Mouse (Mus musculus) heart, postnatal 14 days (tissue): ENCODE data around the gene Gatad2a. TPM values are rescaled to one million over a fixed set of nuclear protein-coding genes. Genes with fewer than 3 reads are reported as not detected.
A peak's percentile ranks its signal among the peaks of the same experiment; 100 is the strongest.

Source experiments
- DNase-seq, 2 experiments: peaks; one replicate each; pipeline ENCODE4 v3.0.0; 2021 to 2022
- intact Hi-C: fragments of 180-260 bp; cut with DNase I; formaldehyde crosslinking; loops from one replicate; pipeline ENCODE4 v1.15.1; 2025
- total RNA-seq, 2 experiments: library from RNA; stranded (reverse); gene quantifications; 2 replicates each; pipeline ENCODE4 v1.2.3; 2021

Gatad2a gene
- total RNA-seq, 2 experiments from 2014 or later: 41.7 to 41.9 TPM

- intact Hi-C loops: no loop called here
Measured at GRCm38 (mm10) chr8:69882833-69883600, 113.2 kb downstream of the Gatad2a start.

GRCm38 (mm10) chr8:69882021-69882756 lies 114.0 kb downstream of the Gatad2a start:
- intact Hi-C loops: no loop called here
- DNase-seq: peak; percentile 72 to 74

More at GRCm38 (mm10) chr8:69882833-69883600, 113.2 kb downstream of the Gatad2a start:
- no peak for DNase-seq

- no peak for DNase-seq
- intact Hi-C loops: no loop called here
Measured at GRCm38 (mm10) chr8:69881261-69881865, 114.8 kb downstream of the Gatad2a start.

GRCm38 (mm10) chr8:69880841-69881240 lies 115.3 kb downstream of the Gatad2a start:
- intact Hi-C loops: no loop called here
- DNase-seq: no peak

- intact Hi-C loops: no loop called here
- DNase-seq: no peak
Measured at GRCm38 (mm10) chr8:69879678-69880077, 116.5 kb downstream of the Gatad2a start.

- intact Hi-C loops: no loop called here
Measured at GRCm38 (mm10) chr8:69877992-69878391, 118.2 kb downstream of the Gatad2a start.

GRCm38 (mm10) chr8:69877396-69877795 lies 118.8 kb downstream of the Gatad2a start:
- intact Hi-C loops: no loop called here
- no peak for DNase-seq

More at GRCm38 (mm10) chr8:69877992-69878391, 118.2 kb downstream of the Gatad2a start:
- no peak for DNase-seq

- intact Hi-C loops: no loop called here
- no peak for DNase-seq
Measured at GRCm38 (mm10) chr8:69876967-69877366, 119.2 kb downstream of the Gatad2a start.

- intact Hi-C loops: no loop called here
- DNase-seq: no peak
Measured at GRCm38 (mm10) chr8:69876097-69876496, 120.1 kb downstream of the Gatad2a start.

GRCm38 (mm10) chr8:69874654-69875053 lies 121.5 kb downstream of the Gatad2a start:
- no peak for DNase-seq
- intact Hi-C loops: loop anchor here (2.0 to 5.0 kb wide), 2 partner anchors 14 to 43 kb away; no protein-coding TSS in a partner anchor

GRCm38 (mm10) chr8:69874155-69874554 lies 122.0 kb downstream of the Gatad2a start:
- intact Hi-C loops: loop anchor here (2.0 to 5.0 kb wide), 2 partner anchors 15 to 43 kb away; no protein-coding TSS in a partner anchor
- DNase-seq: peak; percentile 63 to 78

- no peak for DNase-seq
- intact Hi-C loops: loop anchor here (5.0 kb wide), 1 partner anchor 46 kb away; no protein-coding TSS in a partner anchor
Measured at GRCm38 (mm10) chr8:69870907-69871306, 125.3 kb downstream of the Gatad2a start.

- intact Hi-C loops: loop anchor here (5.0 kb wide), 1 partner anchor 47 kb away; no protein-coding TSS in a partner anchor
Measured at GRCm38 (mm10) chr8:69870003-69870765, 126.0 kb downstream of the Gatad2a start.

GRCm38 (mm10) chr8:69867696-69868326 lies 128.4 kb downstream of the Gatad2a start:
- DNase-seq: no peak
- intact Hi-C loops: no loop called here

More at GRCm38 (mm10) chr8:69870003-69870765, 126.0 kb downstream of the Gatad2a start:
- no peak for DNase-seq

- intact Hi-C loops: no loop called here
- no peak for DNase-seq
Measured at GRCm38 (mm10) chr8:69864180-69864579, 132.0 kb downstream of the Gatad2a start.

GRCm38 (mm10) chr8:69863387-69864020 lies 132.7 kb downstream of the Gatad2a start:
- DNase-seq: no peak
- intact Hi-C loops: no loop called here

- DNase-seq: no peak
- intact Hi-C loops: no loop called here
Measured at GRCm38 (mm10) chr8:69861251-69861650, 134.9 kb downstream of the Gatad2a start.

GRCm38 (mm10) chr8:69860807-69861206 lies 135.4 kb downstream of the Gatad2a start:
- intact Hi-C loops: no loop called here
- DNase-seq: no peak
